11 mouse cellular contexts compared by ENCODE assay signal in genomic region chr7:18959446-18959845, GRCm38 (mm10). TPM values are rescaled to one million over a fixed set of nuclear protein-coding genes. Genes with fewer than 3 reads are reported as not detected.
DNase-seq lines count a peak whose midpoint lies in the region; ATAC-seq lines count a peak whose summit lies in the region.
"Had no signal": no experiment of that assay in that cellular context is flagged by ENCODE, and none has a peak within 500 bp of the region (broad histone marks: within the 10 kb centered on the region; RNA-seq: fewer than 3 reads in every experiment).

No protein-coding gene starts in this region.

- H3K36me3 ChIP-seq in megakaryocyte, embryonic 14.5 days (replicated peaks; ENCODE audit: low read length): no peaks in the 10 kb centered on the region
- H3K36me3 ChIP-seq: embryonic facial prominence, embryonic 12.5 days had no signal

- peaks cover 48% of the 10 kb centered on the region for H3K4me1 ChIP-seq in megakaryocyte, embryonic 14.5 days

- peak; percentile 39 for DNase-seq in adrenal gland, adult 2 months
- DNase-seq in adrenal gland, postnatal 4 days (ENCODE audit: low spot score in 2 of 2): no peak
- peak; percentile 39 to 42 for DNase-seq in heart, postnatal 36 days
- DNase-seq in lung, postnatal 10 days: peak; percentile 66
- no peak for DNase-seq in left cerebral cortex, postnatal 4 days
- DNase-seq in spleen, postnatal 4 days (ENCODE audit: low spot score in 2 of 2): no peak

- ATAC-seq in megakaryocyte, adult 5-6 weeks (ENCODE audit: poor library complexity, severe bottlenecking): no peak

- H3K27me3 ChIP-seq in megakaryocyte, embryonic 14.5 days (replicated peaks): peaks cover 96% of the 10 kb centered on the region

- H3K4me3 ChIP-seq in megakaryocyte, embryonic 14.5 days (replicated peaks): peak overlapping the region; percentile 38
- H3K4me3 ChIP-seq: embryonic facial prominence, embryonic 12.5 days had no signal

- peaks cover 12% of the 10 kb centered on the region for H3K9me3 ChIP-seq in megakaryocyte, embryonic 14.5 days
- H3K9me3 ChIP-seq: embryonic facial prominence, embryonic 12.5 days had no signal

- intact Hi-C loops in heart, postnatal 36 days (cut with DNase I): loop anchor here (1.0 kb wide), 1 partner anchor 32 kb away; no protein-coding TSS in a partner anchor
- intact Hi-C loops in left cerebral cortex, postnatal 4 days (cut with DNase I): no loop called here

RNA-seq across cellular contexts. Expression of gene Nanos2, which starts 27.8 kb away (rescaled TPM):
- not detected for total RNA-seq in adrenal gland, adult 2 months (2021)
- not detected in 2 replicates for polyA plus RNA-seq in adrenal gland, adult 2 months (2012; rRNA removed)
- total RNA-seq in adrenal gland, postnatal 4 days (2021): under 1 TPM in 1 of 2 experiments, not detected in 1; 0.20 TPM
- polyA plus RNA-seq in megakaryocyte, embryonic 14.5 days (2012; ENCODE audit: insufficient read depth, low replicate concordance): not detected in 2 replicates
- total RNA-seq in megakaryocyte, adult 5-6 weeks (2015): not detected in 2 replicates
- not detected in 2 replicates for total RNA-seq in megakaryocyte, adult 5-6 weeks (2017)
- not detected for total RNA-seq in heart, postnatal 36 days (2021)
- total RNA-seq in left cerebral cortex, postnatal 4 days (2021): 1 to 10 TPM; 1.4 to 1.7 TPM
- polyA plus RNA-seq: embryonic facial prominence, embryonic 12.5 days; large intestine, adult 2 months; urinary bladder, adult 2 months had no signal

RNA-seq across cellular contexts. Expression of gene Mypop, which starts 31.6 kb away (rescaled TPM):
- total RNA-seq in adrenal gland, adult 2 months (2021): 10 to 100 TPM in 1 of 2 experiments, 1 to 10 TPM in 1; 8.9 to 16.8 TPM
- 36.5 and 39.8 TPM in 2 replicates for polyA plus RNA-seq in adrenal gland, adult 2 months (2012; rRNA removed)
- 1 to 10 TPM; 7.2 to 8.3 TPM for total RNA-seq in adrenal gland, postnatal 4 days (2021)
- polyA plus RNA-seq in megakaryocyte, embryonic 14.5 days (2012; ENCODE audit: insufficient read depth, low replicate concordance): 2.5 and 6.7 TPM in 2 replicates
- total RNA-seq in megakaryocyte, adult 5-6 weeks (2015): 0.25 TPM in 1 of 2 replicates, not detected in the other
- 0.15 and 0.24 TPM in 2 replicates for total RNA-seq in megakaryocyte, adult 5-6 weeks (2017)
- 1 to 10 TPM; 3.4 to 4.3 TPM for total RNA-seq in heart, postnatal 36 days (2021)
- total RNA-seq in left cerebral cortex, postnatal 4 days (2021): 10 to 100 TPM; 18.8 to 20.2 TPM

RNA-seq across cellular contexts. Expression of gene Nova2, which starts 33.8 kb away (rescaled TPM):
- total RNA-seq in adrenal gland, adult 2 months (2021): 1 to 10 TPM; 3.5 to 4.6 TPM
- polyA plus RNA-seq in adrenal gland, adult 2 months (2012; rRNA removed): 1.7 and 1.9 TPM in 2 replicates
- 1 to 10 TPM; 7.8 to 8.2 TPM for total RNA-seq in adrenal gland, postnatal 4 days (2021)
- 0.02 and 0.64 TPM in 2 replicates for polyA plus RNA-seq in megakaryocyte, embryonic 14.5 days (2012; ENCODE audit: insufficient read depth, low replicate concordance)
- total RNA-seq in megakaryocyte, adult 5-6 weeks (2015): not detected in 2 replicates
- total RNA-seq in megakaryocyte, adult 5-6 weeks (2017): not detected in 2 replicates
- 1 to 10 TPM; 4.8 to 7.7 TPM for total RNA-seq in heart, postnatal 36 days (2021)
- total RNA-seq in left cerebral cortex, postnatal 4 days (2021): 100 to 1,000 TPM; 152 to 154 TPM

RNA-seq across cellular contexts. Expression of gene Irf2bp1, which starts 44.4 kb away (rescaled TPM):
- total RNA-seq in adrenal gland, adult 2 months (2021): 10 to 100 TPM; 36.8 to 44.3 TPM
- polyA plus RNA-seq in adrenal gland, adult 2 months (2012; rRNA removed): 74.8 and 78.3 TPM in 2 replicates
- total RNA-seq in adrenal gland, postnatal 4 days (2021): 10 to 100 TPM; 44.3 to 49.1 TPM
- 53.2 and 120 TPM in 2 replicates for polyA plus RNA-seq in megakaryocyte, embryonic 14.5 days (2012; ENCODE audit: insufficient read depth, low replicate concordance)
- total RNA-seq in megakaryocyte, adult 5-6 weeks (2015): 11.4 and 14.5 TPM in 2 replicates
- 6.9 and 8.2 TPM in 2 replicates for total RNA-seq in megakaryocyte, adult 5-6 weeks (2017)
- 10 to 100 TPM; 19.6 to 23.0 TPM for total RNA-seq in heart, postnatal 36 days (2021)
- total RNA-seq in left cerebral cortex, postnatal 4 days (2021): 10 to 100 TPM; 56.9 to 60.8 TPM

RNA-seq across cellular contexts. Expression of gene Ccdc61, which starts 49.2 kb away (rescaled TPM):
- 10 to 100 TPM in 1 of 2 experiments, 1 to 10 TPM in 1; 10.0 to 10.1 TPM for total RNA-seq in adrenal gland, adult 2 months (2021)
- 28.5 and 30.2 TPM in 2 replicates for polyA plus RNA-seq in adrenal gland, adult 2 months (2012; rRNA removed)
- 10 to 100 TPM; 16.5 to 19.2 TPM for total RNA-seq in adrenal gland, postnatal 4 days (2021)
- polyA plus RNA-seq in megakaryocyte, embryonic 14.5 days (2012; ENCODE audit: insufficient read depth, low replicate concordance): 55.0 and 80.2 TPM in 2 replicates
- 12.9 and 15.3 TPM in 2 replicates for total RNA-seq in megakaryocyte, adult 5-6 weeks (2015)
- total RNA-seq in megakaryocyte, adult 5-6 weeks (2017): 8.9 and 12.2 TPM in 2 replicates
- total RNA-seq in heart, postnatal 36 days (2021): 10 to 100 TPM in 1 of 2 experiments, 1 to 10 TPM in 1; 7.7 to 11.0 TPM
- 10 to 100 TPM; 16.0 to 23.3 TPM for total RNA-seq in left cerebral cortex, postnatal 4 days (2021)

Comparison
In these comparisons a context has a peak if more than half of its experiments do, and no peak if none do; other contexts are left out.
1. DNase-seq: peak in adrenal gland, adult 2 months (single experiment), heart, postnatal 36 days (2 of 2) and lung, postnatal 10 days (single experiment); none in adrenal gland, postnatal 4 days (0 of 2), left cerebral cortex, postnatal 4 days (single experiment) and spleen, postnatal 4 days (0 of 2).
2. RNA of gene Nova2, which starts 33.8 kb away (total RNA-seq): 152 to 154 TPM in left cerebral cortex, postnatal 4 days; 7.8 to 8.2 TPM in adrenal gland, postnatal 4 days, 4.8 to 7.7 TPM in heart, postnatal 36 days, 3.5 to 4.6 TPM in adrenal gland, adult 2 months and not detected in megakaryocyte, adult 5-6 weeks; every median in the first group is over 10 times any median in the second.